Mouse (Mus musculus): Measurements from ENCODE around the gene Gm2696.

The Gm2696 gene

DNA sequence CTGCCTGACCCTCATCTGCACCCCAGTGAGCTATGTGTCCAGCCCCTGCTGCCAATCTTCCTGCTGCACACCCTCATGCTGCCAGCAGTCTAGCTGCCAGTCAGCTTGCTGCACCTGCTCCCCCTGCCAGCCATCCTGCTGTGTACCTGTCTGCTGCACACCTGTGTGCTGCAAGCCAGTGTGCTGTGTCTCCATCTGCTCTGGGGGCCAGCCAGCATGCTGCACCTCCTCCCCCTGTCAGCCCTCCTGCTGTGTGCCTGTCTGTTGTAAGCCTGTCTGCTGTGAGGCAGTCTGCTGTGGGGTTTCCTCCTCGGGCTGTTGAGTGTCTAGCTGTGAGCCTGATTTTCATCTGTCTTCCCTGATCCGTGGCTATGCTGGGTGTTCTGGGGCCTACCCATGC is 32.5 kb downstream of the Gm2696 start:
- no peak for DNase-seq (ENCODE audit: low read depth, low spot score)

DNA sequence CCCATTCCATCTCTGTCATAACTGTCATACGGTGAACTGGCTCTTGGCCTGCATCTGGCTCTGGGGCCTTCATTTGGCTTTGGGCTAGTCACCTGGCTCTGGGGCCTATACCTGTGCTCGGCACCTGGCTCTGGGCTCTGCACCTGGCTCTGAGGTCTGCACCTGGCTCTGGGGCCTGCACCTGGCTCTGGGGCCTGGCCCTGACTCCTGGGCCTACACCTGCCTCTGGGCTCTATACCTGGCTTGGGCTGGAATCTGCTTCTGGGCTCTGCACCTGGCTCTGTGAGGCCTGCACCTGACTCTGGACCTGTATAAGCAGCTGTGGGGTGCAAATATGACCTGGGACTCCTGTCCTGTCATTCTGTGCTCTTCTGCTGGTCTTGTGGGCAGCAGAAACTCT is 33.1 kb downstream of the Gm2696 start:
- no peak for DNase-seq (ENCODE audit: low read depth, low spot score)

DNA sequence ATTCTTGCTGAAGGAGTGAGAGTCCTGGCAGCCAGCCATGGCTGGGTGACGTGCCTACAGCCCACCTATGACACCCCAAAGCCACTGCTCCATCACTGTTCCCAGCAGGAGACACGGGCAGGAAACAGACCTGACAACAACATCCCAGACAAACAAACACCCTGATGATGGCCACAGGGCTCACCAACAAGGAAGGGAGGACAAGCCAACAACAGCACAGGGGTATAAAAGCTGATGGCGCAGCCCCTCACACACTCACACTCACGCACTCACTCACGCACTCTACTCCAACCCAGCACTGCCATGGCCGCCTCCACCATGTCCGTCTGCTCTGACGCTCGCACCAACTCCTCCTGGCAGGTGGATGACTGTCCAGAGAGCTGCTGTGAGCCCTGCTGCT is 38.1 kb downstream of the Gm2696 start, which contains the start of gene Gm10318:
Gene Gm10318, plus strand, starts transcription at position 301 of the 400 bp plus-strand sequence.
- DNase-seq (ENCODE audit: low read depth, low spot score): no peak

DNA sequence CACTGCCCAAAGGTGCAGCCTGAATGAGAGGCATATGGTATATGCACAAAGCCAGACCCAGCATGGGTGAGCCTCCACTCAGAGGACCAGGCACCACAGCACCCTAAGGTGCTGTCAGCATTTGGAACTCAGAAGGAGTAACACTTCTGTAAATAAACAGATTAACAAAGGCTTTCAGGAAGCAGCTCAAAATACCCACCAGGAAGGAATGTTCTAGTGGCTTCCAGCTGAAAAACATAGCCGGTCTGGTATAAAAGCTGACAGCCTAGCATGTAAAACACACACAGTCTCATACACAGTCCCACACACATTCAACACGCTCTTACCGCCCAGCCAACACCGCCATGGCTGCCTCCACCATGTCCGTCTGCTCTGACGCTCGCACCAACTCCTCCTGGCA is 47.2 kb downstream of the Gm2696 start, which contains the start of gene Gm3285:
Gene Gm3285, plus strand, starts transcription at position 301 of the 400 bp plus-strand sequence.
- DNase-seq (ENCODE audit: low read depth, low spot score): no peak

DNA sequence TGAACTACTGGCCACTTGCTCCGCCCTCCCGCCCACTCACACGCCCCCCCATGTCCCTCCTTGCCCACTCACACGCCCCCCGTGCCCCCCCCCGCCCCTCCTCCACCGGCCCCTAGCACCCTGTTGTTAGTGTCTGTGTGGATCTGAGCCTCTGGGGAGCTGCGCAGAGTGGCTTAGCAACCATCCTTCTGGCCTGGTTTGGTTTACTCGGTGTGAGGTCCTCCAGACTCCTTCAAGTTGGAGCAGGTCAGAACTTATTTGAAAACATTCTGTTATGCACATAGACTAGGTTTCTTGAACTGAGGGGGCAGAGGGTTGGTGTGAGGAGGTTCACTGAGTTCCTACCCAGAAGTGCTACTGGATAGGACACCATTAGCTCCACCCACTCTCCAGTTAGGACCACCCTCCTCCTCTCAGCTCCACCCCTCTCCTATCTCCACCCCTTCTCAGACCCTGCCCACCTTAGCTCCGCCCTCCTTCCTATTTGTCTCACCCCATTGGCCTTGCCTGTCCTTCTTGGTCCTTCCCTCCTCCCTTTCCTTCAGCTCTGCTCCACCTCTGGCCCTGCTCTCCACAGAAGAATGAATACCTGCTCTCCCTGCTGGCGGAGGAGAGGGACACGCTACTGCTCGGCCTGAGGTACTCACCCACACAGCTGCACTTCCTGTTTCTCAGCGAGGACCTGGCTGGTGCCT is 49.7 kb downstream of the Gm2696 start:
- DNase-seq (ENCODE audit: low read depth, low spot score): peak; percentile 55

DNA sequence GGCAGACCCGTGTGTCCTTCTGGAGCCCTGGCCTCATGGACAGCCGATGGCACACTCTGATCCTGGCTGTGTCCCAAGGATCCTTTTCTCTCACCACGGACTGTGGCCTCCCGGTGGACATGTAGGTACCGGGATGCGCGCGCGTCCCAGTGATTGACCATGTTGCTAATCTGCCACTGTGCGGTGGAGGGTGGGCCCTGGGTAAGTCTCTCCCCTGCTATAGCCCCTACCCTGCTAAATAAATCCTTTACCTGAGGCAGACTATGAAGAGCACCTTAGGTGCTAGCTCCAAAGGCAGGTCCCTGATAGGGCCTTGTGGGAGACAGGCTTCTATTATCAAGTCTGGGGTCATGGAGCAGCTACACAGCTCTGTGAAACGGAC is 50.3 kb downstream of the Gm2696 start:
- no peak for DNase-seq (ENCODE audit: low read depth, low spot score)

DNA sequence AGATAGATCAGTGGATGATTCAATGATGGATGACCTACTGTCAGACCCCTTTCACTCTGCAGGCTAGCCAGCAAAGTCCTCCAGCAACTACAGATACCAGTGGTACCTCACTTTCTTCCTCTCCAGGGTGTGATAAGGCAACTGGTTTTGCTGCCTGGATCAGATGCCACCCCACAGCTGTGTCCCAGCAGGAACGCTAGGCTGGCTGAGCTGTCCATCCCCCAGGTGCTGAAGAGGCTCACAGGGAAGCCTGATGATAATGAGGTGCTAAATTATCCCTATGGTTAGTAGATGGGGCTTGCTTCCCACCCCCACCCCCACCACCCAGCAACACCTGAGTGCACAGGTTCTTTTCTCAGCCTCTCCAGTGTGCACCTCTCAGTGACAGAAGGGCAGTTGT is 53.1 kb downstream of the Gm2696 start:
- DNase-seq (ENCODE audit: low read depth, low spot score): no peak

DNA sequence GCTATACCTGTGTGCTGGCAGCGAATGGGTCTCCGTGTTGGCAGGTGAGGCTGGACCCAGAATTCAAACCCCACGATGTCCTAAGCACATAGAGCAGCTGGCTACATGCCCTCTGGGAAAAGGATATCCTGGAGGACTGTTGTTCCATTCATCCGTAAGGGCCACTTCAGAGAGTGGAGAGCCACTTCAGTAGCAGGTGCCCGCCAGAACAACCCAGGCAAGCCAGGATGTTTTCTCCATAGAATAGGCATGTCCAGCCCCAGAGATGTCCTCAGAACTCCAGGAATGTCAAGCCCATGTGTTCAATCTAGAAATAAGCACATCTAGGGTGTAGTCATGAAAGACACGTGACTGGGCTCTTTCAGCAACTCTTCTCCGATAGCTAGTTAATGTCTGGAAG is 55.2 kb downstream of the Gm2696 start:
- DNase-seq (ENCODE audit: low read depth, low spot score): no peak

DNA sequence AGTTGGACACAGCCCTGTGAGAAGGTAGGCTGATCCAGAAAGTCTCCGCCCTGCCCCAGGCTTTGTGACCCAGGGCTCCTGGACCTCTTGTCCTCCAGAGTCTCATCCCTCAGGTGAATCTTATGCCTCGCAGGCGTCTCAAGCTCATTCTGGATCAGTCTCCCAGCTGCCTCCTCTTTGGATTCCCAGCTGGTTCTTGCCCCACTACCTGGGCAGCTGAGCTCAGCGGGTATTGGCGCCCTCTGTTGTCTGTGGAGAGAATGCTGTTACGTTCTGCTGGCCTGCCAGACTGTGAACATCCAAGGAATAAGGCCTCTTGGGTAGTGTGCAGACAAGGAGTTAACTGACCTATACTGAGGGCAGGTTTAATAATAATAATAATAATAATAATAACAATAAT is 64.5 kb downstream of the Gm2696 start:
- peak; percentile 27 for DNase-seq (ENCODE audit: low read depth, low spot score)

DNA sequence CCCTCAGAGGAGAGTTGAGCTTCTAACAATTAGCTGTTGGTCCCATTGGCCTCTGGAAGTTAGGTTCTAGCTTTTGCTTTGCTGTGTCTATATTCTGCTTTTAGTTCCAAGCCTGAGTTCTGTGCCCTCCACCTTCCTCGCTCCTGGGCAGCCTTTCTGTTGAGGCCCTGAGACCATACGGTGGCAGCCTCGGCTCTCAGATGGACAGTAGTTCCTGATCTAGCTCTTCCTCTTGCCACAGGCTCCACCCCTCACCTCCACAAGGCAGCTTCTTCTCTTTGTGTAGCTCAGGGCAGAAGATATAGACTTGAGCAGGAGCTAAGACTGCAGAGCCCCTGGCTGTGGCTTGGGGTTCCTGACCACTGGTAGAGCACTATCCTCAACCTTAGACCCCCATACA is 65.8 kb downstream of the Gm2696 start:
- DNase-seq (ENCODE audit: low read depth, low spot score): no peak

DNA sequence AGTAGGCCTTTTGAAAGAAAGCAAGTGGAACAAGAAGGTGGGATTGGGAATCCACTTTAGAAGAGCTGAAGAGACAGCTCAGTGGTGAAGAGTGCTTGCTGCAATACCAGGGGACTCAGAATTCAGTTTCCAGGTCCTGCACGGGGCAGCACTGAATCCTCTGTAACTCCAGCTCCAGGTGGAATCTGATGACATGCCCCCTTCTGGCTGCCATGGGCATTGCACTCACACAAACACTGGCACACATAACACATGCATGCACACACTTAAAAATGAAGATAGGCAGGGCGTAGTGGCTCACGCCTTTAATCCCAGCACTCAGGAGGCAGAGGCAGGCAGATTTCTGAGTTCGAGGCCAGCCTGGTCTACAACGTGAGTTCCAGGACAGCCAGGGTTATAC is 68.1 kb downstream of the Gm2696 start:
- peak; percentile 66 for DNase-seq (ENCODE audit: low read depth, low spot score)
